Mouse (Mus musculus): ENCODE measurements around the gene Hsd17b13. TPM values are rescaled to one million over a fixed set of nuclear protein-coding genes. Genes with fewer than 3 reads are reported as not detected.
"Not testable (repeated sequence)": the region's sequence is repeated elsewhere in the genome, so short reads cannot be mapped to it uniquely, and the experiment has no call there.

Hsd17b13 gene
- polyA plus RNA-seq, 1 experiment = 0.13 TPM

DNA sequence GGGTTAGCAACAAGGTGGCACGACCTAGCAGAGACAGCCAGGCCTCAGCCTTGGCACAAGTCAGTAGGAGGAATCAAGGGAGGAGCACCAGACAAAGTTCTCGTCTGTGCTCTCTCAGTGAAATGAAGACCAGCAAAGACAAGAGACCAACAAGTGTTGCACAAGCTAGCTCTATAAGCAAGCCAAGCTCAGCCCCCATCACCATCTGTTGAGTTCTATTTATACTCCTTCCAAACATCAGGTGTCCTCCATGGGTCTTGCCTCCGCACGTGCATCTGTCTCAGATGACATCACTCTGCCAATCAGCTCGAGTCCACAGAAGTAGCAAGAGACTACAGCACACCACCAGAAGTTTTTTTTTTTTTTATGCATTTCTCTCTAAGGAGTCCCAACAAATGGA, 22.6 kb downstream of the Hsd17b13 start:
- Histone ChIP-seq H3K27ac (ENCODE audit: insufficient read depth, low read depth, low read length) (no peak overlapping the region), H3K4me3 (ENCODE audit: insufficient read depth, low read depth, low read length) (no peak overlapping the region), H3K36me3 (ENCODE audit: control insufficient read depth, insufficient read depth, low read length) (no peaks in the 10 kb centered on the region), H3K4me1 (ENCODE audit: control insufficient read depth, insufficient read depth, low read length) (no peaks in the 10 kb centered on the region), H3K27me3 (replicated peaks; ENCODE audit: control insufficient read depth, insufficient read depth, low read length) (no peaks in the 10 kb centered on the region)
- TF ChIP-seq CTCF (conservative IDR thresholded peaks at IDR 0.05; ENCODE audit: insufficient read depth, insufficient read length, low read depth, low read length) (no peak), POLR2A (IDR thresholded peaks at IDR 0.05; ENCODE audit: low read depth, low read length) (no peak)
- DNase-seq = no peak
- WGBS = 80% methylated on average over 5 of the region's 5 CpGs

DNA sequence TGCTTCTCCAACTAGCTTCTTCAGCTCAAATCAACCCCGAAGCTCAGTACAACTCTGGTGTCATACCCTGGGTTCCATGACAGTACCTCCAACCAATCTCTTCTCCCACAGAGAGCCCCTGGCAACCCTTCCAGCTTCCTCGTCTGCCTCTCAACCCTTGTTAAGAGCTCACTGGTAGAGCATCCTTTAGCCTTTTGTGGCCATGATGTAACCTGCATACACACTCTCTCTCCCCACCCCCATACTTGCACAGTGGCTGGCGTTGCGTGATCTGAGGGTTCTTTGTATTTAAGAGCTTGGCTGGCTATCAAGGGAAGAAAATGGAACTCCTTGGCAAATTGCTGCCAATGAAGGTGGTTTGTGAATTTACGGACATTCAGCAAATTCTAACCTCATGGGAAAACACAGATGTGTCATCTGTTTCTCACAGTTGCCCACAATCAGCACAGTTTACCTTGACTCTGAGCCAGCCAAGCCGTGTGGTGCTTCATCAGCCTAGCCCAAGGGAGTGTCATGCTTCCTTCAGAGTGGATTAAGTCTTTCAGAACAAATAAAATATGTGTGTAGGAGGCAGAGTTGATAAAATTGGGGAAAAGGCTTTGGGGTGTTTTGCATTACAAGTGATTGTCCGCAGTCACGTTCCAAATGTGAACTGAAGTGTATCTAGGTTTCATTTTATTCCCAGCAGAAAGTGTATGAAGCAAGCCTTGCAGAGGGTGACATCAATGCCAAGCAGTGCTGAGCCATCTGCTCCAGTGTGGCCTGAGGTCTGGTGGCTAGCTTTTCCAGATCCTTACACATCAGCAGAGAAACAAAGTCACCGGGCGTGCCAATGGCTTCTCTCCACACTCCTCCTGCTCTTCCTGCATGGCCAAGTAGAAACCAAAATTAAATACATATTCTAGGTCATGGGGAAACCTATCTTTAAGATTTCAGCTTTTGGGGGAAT, 23.8 kb downstream of the Hsd17b13 start:
- Histone ChIP-seq H3K27ac (ENCODE audit: insufficient read depth, low read depth, low read length) (no peak overlapping the region), H3K27me3 (replicated peaks; ENCODE audit: control insufficient read depth, insufficient read depth, low read length) (no peaks in the 10 kb centered on the region), H3K4me1 (ENCODE audit: control insufficient read depth, insufficient read depth, low read length) (no peaks in the 10 kb centered on the region), H3K36me3 (ENCODE audit: control insufficient read depth, insufficient read depth, low read length) (no peaks in the 10 kb centered on the region), H3K4me3 (ENCODE audit: insufficient read depth, low read depth, low read length) (no peak overlapping the region)
- TF ChIP-seq POLR2A (IDR thresholded peaks at IDR 0.05; ENCODE audit: low read depth, low read length) (no peak), CTCF (conservative IDR thresholded peaks at IDR 0.05; ENCODE audit: insufficient read depth, insufficient read length, low read depth, low read length) (no peak)
- no peak for DNase-seq
- WGBS = 81% methylated on average over 10 of the region's 10 CpGs

DNA sequence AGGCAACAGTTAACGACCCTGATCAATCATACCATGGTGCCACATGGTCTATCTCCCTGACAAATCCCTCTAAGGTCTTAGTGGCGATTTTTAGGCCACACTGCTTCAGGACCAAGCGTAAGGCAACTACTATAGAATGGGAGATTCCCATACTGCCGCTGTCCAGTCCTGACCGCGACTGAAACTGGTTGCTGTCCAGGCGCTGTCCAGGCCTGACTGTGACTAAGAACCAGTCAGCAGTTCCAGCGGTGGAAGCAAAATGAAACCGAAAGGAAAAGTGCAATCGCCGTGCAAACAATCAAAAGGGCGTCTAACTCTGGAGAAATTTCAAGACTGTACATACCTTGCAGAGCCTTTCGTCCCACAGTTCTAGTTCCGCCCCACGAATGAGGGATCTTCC, 27.1 kb downstream of the Hsd17b13 start:
- not testable (repeated sequence) for H3K36me3 ChIP-seq (ENCODE audit: control insufficient read depth, insufficient read depth, low read length); H3K4me1 ChIP-seq (ENCODE audit: control insufficient read depth, insufficient read depth, low read length); H3K4me3 ChIP-seq (ENCODE audit: insufficient read depth, low read depth, low read length); H3K27ac ChIP-seq (ENCODE audit: insufficient read depth, low read depth, low read length); H3K27me3 ChIP-seq (replicated peaks; ENCODE audit: control insufficient read depth, insufficient read depth, low read length); DNase-seq
- WGBS = 93% methylated on average over 15 of the region's 15 CpGs

DNA sequence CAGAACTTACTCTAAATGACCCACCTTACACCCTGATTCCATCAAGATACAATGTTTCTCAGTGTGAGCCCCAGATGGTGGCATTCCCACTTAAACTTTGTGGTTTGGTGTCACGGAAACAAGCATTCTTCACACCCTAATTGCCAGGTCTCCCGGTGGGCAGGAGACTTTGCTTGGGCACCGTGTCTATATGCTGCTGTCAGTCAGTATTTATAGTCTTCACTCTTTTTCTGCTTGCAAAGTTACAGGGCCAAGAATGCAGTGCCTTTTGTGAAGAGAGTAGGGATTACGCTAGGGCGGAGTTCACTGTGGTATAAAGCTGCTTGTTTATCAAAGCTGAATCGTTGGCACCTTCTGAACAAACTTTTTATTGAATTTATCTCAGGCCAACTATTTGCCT, 34.0 kb downstream of the Hsd17b13 start:
- Histone ChIP-seq H3K4me1 (ENCODE audit: control insufficient read depth, insufficient read depth, low read length) (no peaks in the 10 kb centered on the region), H3K27me3 (replicated peaks; ENCODE audit: control insufficient read depth, insufficient read depth, low read length) (no peaks in the 10 kb centered on the region), H3K36me3 (ENCODE audit: control insufficient read depth, insufficient read depth, low read length) (no peaks in the 10 kb centered on the region), H3K4me3 (ENCODE audit: insufficient read depth, low read depth, low read length) (no peak overlapping the region), H3K27ac (ENCODE audit: insufficient read depth, low read depth, low read length) (no peak overlapping the region)
- WGBS = 62% methylated on average over 6 of the region's 6 CpGs
- TF ChIP-seq POLR2A (IDR thresholded peaks at IDR 0.05; ENCODE audit: low read depth, low read length) = no peak
- DNase-seq = no peak

DNA sequence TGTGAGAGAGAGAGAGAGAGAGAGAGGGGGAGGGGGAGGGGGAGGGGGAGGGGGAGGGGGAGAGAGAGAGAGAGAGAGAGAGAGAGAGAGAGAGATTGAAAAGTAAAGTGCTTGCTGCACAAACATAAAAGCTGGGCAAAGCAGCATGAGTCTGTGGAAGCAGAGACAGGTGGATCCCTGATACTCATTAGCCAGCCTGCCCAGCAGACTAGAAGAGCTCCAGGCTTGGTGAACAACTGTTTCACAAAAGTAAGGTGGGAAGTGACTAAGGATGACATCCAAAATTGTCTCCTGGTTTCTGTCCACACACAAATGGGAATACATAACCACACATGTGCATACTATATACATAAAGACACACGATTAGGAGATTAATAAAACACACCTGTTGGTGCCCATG, 37.4 kb downstream of the Hsd17b13 start:
- no peak for DNase-seq
- no peaks in the 10 kb centered on the region for H3K27me3 ChIP-seq (replicated peaks; ENCODE audit: control insufficient read depth, insufficient read depth, low read length)
- TF ChIP-seq CTCF (conservative IDR thresholded peaks at IDR 0.05; ENCODE audit: insufficient read depth, insufficient read length, low read depth, low read length) = no peak
- TF ChIP-seq POLR2A (IDR thresholded peaks at IDR 0.05; ENCODE audit: low read depth, low read length) = no peak
- no peak overlapping the region for H3K27ac ChIP-seq (ENCODE audit: insufficient read depth, low read depth, low read length)
- WGBS = 74% methylated on average over 1 of the region's 1 CpGs
- no peaks in the 10 kb centered on the region for H3K4me1 ChIP-seq (ENCODE audit: control insufficient read depth, insufficient read depth, low read length)
- H3K36me3 ChIP-seq (ENCODE audit: control insufficient read depth, insufficient read depth, low read length) = no peaks in the 10 kb centered on the region
- no peak overlapping the region for H3K4me3 ChIP-seq (ENCODE audit: insufficient read depth, low read depth, low read length)

DNA sequence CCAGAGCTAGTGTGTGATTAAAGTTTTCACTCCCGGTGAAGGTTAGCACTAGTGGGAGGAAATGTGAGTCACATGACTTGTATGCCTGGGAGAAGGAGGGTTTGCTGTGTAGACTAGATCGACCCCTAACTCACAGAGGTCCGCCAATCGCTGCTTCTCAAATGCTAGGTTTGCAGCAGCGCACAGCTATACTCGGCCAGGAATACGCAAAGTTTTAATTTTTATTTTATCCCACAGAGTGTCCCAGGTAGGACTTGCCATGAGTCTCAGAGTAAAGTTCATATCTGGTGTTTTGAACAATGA, 37.9 kb downstream of the Hsd17b13 start:
- Histone ChIP-seq H3K36me3 (ENCODE audit: control insufficient read depth, insufficient read depth, low read length) (no peaks in the 10 kb centered on the region), H3K27ac (ENCODE audit: insufficient read depth, low read depth, low read length) (no peak overlapping the region), H3K4me1 (ENCODE audit: control insufficient read depth, insufficient read depth, low read length) (no peaks in the 10 kb centered on the region), H3K4me3 (ENCODE audit: insufficient read depth, low read depth, low read length) (no peak overlapping the region), H3K27me3 (replicated peaks; ENCODE audit: control insufficient read depth, insufficient read depth, low read length) (no peaks in the 10 kb centered on the region)
- DNase-seq = no peak
- 55% methylated on average over 7 of the region's 7 CpGs for WGBS
- TF ChIP-seq CTCF (conservative IDR thresholded peaks at IDR 0.05; ENCODE audit: insufficient read depth, insufficient read length, low read depth, low read length) = no peak
- TF ChIP-seq POLR2A (IDR thresholded peaks at IDR 0.05; ENCODE audit: low read depth, low read length) = no peak

DNA sequence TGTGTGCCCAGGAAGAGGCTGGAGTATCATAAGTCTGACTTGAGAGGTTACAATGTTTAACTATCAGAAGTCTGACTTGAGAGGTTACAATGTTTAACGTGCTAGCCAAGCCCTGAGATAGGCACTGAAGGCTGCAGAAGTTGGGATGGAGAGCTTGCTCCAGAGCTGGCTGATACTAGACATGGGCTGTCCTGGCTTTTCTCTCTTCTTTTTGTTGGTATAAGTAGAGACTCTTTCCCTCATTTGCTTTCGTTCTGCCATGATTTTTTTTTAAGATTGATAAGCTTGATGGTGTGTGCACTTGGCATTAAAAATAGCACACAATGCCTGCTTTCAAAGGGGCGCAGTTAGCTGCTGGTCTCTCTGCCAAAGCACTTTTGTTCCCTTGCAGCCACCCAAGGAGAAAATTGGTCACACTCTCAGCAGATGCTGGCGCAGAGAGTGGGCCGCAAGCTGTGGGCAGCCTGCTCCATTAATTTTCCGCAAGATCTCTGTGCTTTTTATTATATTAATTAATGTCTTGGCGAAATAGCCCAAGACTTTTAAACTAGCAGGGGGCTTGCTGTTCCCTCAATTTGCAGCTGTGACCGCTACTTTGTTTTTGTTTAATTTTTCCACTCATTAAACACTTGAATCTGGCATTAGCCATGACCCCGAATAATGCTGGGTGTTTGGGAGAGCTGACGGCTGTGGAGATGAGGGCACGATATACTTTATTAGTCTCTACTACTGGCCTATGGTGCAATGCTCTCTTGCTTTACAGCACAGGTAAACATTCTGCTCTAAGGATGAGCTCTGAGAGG, 38.5 kb downstream of the Hsd17b13 start:
- TF ChIP-seq POLR2A (IDR thresholded peaks at IDR 0.05; ENCODE audit: low read depth, low read length) (no peak), CTCF (conservative IDR thresholded peaks at IDR 0.05; ENCODE audit: insufficient read depth, insufficient read length, low read depth, low read length) (no peak)
- 49% methylated on average over 11 of the region's 11 CpGs for WGBS

More for the DNA sequence above, 38.5 kb downstream of the Hsd17b13 start:
- no peaks in the 10 kb centered on the region for H3K27me3 ChIP-seq (replicated peaks; ENCODE audit: control insufficient read depth, insufficient read depth, low read length)
- no peak overlapping the region for H3K4me3 ChIP-seq (ENCODE audit: insufficient read depth, low read depth, low read length)
- H3K36me3 ChIP-seq (ENCODE audit: control insufficient read depth, insufficient read depth, low read length) = no peaks in the 10 kb centered on the region
- no peak for DNase-seq
- no peaks in the 10 kb centered on the region for H3K4me1 ChIP-seq (ENCODE audit: control insufficient read depth, insufficient read depth, low read length)
- H3K27ac ChIP-seq (ENCODE audit: insufficient read depth, low read depth, low read length) = no peak overlapping the region

All from kidney, adult 2 months (tissue).